Mouse (Mus musculus) embryo, embryonic 10 days (tissue): ENCODE results near the gene Rpl29.

ENCODE experiments used
- DNase-seq: peaks from one replicate; pipeline ENCODE4 v3.0.0-alpha.2; 2015; ENCODE audit warnings: low spot score

Gene Rpl29

GRCm38 (mm10) chr9:106429221-106430014 lies at the start of gene Rpl29:
Rpl29 (plus strand) TSS chr9:106429454.
- DNase-seq = peak; percentile 98

- no peak for DNase-seq
Measured at GRCm38 (mm10) chr9:106386181-106386864, 42.9 kb upstream of the Rpl29 start.

GRCm38 (mm10) chr9:106392828-106393527 lies 36.3 kb upstream of the Rpl29 start:
- no peak for DNase-seq

GRCm38 (mm10) chr9:106393548-106393947 lies 35.7 kb upstream of the Rpl29 start:
- no peak for DNase-seq

- no peak for DNase-seq
Measured at GRCm38 (mm10) chr9:106394649-106395602, 34.3 kb upstream of the Rpl29 start.

- no peak for DNase-seq
Measured at GRCm38 (mm10) chr9:106397733-106398132, 31.5 kb upstream of the Rpl29 start.

- no peak for DNase-seq
Measured at GRCm38 (mm10) chr9:106398667-106399311, 30.5 kb upstream of the Rpl29 start.

GRCm38 (mm10) chr9:106399808-106400207 lies 29.4 kb upstream of the Rpl29 start:
- no peak for DNase-seq

- DNase-seq = no peak
Measured at GRCm38 (mm10) chr9:106402149-106402548, 27.1 kb upstream of the Rpl29 start.

- no peak for DNase-seq
Measured at GRCm38 (mm10) chr9:106402607-106403375, 26.5 kb upstream of the Rpl29 start.

- peak; percentile 61 for DNase-seq
Measured at GRCm38 (mm10) chr9:106405275-106405674, 24.0 kb upstream of the Rpl29 start.

- DNase-seq = no peak
Measured at GRCm38 (mm10) chr9:106406443-106407078, 22.7 kb upstream of the Rpl29 start.

GRCm38 (mm10) chr9:106409096-106409495 lies 20.2 kb upstream of the Rpl29 start:
- DNase-seq = no peak

- DNase-seq = no peak
Measured at GRCm38 (mm10) chr9:106410086-106410650, 19.1 kb upstream of the Rpl29 start.

- DNase-seq = no peak
Measured at GRCm38 (mm10) chr9:106411091-106411594, 18.1 kb upstream of the Rpl29 start.

- no peak for DNase-seq
Measured at GRCm38 (mm10) chr9:106411729-106412128, 17.5 kb upstream of the Rpl29 start.

- DNase-seq = no peak
Measured at GRCm38 (mm10) chr9:106412210-106412609, 17.0 kb upstream of the Rpl29 start.

GRCm38 (mm10) chr9:106413606-106414005 lies 15.6 kb upstream of the Rpl29 start:
- no peak for DNase-seq

- DNase-seq = no peak
Measured at GRCm38 (mm10) chr9:106416826-106417225, 12.4 kb upstream of the Rpl29 start.
